Mouse (Mus musculus) T-helper 2 cell (primary cell): ENCODE data around the gene Tns4.

Source experiments
- in situ Hi-C: fragments of 300-600 bp; cut with MboI, MseI; formaldehyde crosslinking; loops from one replicate; pipeline ENCODE4 v1.15.1; 2025; ENCODE audit warnings: high pct_unique_total_duplicates

Gene Tns4

DNA sequence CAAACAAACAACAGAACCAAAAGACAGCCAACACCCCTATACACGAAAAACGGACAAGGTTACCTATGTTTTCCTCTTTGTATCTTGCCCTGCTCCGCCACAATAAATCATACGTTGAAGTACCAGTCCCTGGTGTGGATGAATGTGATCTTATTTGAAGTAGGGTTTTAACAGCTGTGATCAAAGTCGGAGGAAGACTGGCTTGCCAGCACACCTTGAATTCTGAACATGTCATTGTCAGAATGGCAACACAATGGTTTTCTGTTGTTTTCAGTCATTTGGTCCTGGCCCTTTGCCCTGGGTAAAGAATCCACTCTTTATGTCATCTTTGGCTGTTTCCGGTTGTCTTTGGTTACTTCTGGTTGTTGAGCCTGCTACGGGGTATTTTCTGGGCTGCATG lies 29.9 kb upstream of the Tns4 start:
- in situ Hi-C loops = no loop called here

DNA sequence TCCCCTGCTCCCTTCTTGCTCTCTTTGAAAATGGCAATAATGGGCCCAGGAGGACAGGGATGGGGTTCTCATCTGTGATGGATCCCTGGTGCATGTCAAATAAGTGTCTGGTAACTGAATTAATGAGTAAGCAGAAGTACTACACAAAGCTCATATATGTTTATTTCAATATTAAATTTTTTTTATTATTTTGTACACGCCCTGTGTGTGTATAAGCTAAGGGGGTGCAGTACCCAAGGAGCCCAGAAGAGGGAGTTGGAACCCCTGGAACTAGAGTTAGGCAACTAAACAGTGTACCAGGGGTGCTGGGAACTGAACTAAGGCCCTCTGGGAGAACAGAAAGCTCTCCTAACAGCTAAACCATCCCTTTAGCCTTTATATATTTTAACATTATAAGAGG lies 29.3 kb upstream of the Tns4 start:
- in situ Hi-C loops = no loop called here

DNA sequence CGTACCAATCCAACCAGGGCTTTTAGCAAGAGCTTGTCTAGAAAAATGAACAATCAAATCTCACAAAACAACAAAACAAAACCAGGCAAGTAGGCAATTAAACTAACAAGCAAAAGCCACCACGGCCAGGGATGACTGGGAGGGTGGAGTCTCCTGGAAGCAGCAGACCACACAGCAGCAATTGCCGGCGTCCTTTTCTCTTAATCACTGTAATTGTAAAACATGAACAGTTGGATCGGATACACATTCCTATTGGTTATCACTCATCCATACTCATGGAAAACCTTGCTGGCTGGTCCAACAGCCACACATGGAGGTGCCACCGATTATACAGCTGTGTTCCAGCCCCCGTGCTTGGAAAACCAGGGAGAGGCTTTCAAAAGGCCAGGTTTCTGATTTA lies 28.8 kb upstream of the Tns4 start:
- in situ Hi-C loops = no loop called here

DNA sequence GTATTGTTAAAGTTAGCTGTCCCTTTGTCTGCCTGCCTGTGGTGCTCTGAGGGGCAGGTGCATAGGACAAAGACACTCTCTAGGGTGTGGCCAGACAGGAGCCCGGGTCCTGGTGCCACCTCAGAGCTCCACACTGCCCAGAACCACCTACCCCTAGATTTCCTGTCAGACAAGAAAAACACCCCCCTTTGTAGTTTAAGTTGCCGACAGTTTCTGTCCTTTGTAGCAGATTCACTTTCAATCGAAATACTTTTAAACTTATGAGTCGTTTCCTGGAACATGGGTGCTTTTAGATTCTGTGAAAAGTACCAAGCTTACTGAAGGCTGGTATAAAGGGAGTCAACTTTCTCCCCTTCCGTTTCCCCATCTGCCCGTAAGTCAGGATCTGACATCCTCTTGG lies 26.8 kb upstream of the Tns4 start:
- in situ Hi-C loops = no loop called here

DNA sequence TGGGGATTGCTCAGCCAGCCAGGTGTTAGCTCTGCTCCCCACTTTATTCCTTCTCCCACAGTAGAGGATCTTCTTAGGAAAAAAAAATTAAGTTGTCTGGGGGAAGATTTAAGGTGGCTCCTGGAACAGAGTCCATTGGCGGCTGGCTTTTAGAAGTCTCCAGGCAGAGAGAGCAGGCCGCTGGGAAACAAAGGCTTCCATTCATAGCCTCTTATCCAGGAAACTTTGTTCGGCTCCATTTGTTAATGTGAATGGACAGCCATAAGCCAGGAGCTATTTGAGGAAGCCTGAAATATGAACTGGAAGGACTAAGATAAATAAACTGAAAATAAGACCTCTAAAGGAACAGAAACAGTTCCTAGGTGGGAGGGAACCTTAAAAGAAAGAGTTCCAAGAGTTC lies 24.0 kb upstream of the Tns4 start:
- in situ Hi-C loops = no loop called here

DNA sequence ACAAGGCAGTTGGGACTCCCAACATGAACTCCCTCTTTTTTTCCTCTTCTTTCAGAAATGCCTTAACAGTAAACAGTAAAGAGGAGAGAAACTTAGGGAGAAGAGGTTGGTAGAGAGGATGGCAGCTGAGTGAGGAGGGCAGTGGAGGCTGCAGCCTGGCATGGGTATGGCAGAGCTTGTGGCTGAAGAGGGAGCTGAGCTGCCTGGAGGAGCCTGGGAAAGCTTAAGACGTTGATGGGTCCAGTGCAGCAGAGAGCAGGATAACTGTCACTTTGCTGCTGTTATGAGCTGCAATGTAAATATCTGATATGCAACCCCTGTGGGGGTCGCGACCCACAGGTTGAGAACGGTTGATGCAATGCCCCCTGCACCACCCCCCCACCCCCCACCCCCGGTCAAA lies 23.6 kb upstream of the Tns4 start:
- in situ Hi-C loops = no loop called here

DNA sequence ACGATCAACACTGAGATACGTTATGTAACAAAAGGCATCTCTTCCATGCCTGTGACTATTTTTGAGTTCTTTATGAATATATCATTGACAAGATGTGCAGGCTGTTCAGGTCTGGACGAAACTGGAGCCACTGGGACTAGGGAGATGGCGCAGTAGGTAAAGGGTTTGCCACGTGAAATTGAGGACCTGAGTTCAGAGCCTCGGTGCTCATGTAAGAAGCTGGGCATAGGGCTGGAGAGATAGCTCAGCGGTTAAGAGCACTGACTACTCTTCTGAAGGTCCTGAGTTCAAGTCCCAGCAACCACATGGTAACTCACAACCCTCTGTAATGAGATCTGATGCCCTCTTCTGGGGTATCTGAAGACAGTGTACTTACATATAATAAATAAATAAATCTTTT lies 22.5 kb upstream of the Tns4 start:
- in situ Hi-C loops = no loop called here

DNA sequence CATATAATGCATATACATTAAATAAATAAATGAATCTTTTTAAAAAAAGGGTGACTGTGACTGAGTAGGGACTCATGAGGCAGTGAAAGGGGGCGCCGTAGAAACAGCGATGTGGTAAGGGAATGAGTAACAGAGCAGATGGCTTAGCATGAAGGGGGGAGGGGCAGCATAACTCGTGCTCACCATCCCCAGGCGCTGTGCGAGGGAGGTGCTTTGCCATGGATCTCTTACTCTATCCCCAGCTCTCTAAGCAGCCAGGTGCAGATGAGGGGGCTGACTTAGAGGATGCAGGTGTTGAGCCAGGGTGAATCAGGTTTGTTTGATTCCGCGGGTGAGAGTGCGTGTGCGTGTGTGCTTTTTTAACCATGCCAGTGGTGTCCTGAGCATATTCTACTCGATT lies 22.0 kb upstream of the Tns4 start:
- in situ Hi-C loops = no loop called here

DNA sequence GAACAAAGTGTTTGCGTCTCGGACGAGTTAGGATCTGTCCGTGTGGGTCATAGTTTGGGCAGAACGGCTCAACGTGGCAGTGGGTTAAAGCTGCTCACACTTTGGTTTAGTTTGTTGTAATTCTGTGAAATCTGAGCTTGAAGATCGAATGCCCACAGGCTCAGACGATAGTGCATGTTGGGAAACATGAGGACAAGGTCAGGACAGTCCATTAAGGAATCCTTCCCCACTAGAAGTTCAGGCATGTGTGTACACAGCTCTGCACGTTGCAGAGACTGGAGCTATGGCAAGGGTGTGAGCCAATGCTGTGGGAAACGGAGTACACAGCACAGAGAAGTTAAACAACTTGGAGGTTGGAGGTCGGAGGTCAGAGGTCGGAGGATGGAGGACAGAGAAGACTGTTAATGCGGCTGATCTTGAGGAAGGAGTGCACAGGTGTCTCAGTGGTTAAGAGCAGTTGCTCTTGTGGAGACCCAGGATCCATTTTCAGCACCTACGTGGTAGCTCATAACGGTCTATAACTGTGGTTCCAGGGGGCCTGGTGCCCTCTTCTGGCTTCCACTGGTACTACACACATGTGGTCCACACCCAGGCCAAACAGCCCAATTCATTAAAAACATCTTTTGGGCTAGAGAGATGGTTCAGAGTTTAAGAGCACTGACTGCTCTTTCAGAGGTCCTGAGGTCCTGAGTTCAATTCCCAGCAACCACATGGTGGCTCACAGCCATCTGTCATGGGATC lies 21.4 kb upstream of the Tns4 start:
- in situ Hi-C loops = no loop called here

DNA sequence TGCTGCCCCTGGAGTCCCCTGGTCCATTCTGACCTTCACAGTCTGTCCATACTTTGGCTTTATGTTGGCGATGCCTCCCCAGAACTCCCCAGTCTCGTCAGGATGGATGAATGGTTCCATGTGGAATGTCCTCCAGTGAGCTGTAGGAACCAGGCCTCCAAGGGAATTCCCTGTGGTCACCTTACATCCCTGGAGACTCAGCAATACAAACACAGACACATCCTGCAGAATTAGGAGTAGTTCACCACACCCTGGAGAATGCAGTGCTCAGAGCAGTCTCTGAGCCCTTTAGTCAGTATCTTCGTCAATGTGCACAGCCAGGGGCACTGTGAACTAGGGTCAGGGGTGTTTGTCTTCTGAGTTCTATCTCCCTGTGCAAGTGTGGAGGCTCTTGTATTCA lies 19.2 kb upstream of the Tns4 start:
- in situ Hi-C loops = no loop called here

DNA sequence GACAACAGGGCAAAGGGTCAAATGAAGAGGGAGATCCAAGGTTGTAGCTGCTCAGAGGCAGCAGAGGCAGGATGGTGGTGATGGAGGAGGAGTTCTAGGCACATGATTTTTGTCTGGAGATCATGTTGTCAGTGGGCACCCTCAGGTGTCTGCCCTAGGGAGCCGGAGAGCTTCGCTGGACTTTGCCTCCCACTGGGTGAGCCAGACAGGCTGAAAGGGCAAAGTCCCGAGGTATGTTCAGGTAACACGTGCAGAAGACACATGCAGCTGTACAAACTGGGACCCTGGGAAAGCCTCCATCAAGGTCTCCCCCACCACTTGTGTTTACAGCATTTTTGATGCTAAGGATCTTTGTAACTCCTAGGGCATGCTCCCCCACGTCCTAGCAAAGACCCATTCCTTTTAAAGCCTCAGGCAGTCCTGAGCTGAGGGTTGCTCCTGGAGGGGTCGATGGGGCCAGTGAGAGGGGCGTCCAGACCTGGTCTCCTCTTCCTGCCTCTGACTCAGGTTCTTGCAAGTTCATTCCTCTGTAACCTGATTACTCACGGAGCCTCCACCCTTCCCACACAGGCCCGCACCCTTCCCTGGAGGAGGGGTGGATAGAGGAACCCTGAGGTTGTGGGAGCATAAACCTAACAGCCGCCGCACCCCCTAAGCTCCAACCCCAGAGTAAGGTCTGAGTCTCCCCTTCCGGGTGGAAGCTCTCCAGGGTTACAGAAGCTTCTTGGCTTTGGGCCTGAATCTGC lies 17.0 kb upstream of the Tns4 start:
- in situ Hi-C loops = no loop called here

DNA sequence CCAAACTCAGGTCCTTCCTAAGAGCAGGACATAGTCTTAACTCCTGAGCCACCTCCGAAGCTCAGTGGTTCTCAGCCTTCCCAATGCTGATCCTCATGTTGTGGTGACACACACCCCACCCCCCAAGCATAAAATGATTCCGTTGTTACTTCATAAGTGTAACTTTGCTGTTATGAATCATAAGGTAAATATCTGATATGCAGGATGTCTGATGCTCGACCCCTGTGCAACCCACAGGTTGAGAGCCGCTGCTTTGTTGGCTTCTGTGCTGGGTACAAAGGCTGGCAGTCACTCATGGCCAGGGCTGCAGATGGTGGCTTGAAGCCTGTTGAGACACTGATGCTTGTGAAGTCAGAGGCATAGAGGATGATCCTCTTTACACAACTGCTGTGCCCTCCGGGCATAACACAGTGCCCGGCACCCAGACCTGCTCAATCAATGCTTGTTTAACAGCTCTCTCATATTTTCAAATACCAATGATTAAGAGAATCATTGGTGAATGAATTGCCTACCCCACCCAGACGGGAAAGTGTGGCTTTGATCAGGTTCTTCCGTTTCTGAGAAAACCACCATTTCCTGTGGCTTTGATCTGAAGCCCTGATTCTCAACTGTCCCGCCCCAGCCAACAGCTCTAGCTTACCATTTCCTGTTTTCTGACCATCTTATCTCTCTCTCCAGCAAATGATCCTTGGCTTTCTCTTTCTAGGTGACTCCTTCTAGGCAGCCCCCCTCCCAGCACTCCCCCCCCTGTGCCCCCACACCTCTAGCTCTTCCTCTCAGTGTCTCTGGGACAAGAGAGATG lies 15.7 kb upstream of the Tns4 start:
- in situ Hi-C loops = loop anchor here (5.0 kb wide), 1 partner anchor 42 kb away; no protein-coding TSS in a partner anchor

DNA sequence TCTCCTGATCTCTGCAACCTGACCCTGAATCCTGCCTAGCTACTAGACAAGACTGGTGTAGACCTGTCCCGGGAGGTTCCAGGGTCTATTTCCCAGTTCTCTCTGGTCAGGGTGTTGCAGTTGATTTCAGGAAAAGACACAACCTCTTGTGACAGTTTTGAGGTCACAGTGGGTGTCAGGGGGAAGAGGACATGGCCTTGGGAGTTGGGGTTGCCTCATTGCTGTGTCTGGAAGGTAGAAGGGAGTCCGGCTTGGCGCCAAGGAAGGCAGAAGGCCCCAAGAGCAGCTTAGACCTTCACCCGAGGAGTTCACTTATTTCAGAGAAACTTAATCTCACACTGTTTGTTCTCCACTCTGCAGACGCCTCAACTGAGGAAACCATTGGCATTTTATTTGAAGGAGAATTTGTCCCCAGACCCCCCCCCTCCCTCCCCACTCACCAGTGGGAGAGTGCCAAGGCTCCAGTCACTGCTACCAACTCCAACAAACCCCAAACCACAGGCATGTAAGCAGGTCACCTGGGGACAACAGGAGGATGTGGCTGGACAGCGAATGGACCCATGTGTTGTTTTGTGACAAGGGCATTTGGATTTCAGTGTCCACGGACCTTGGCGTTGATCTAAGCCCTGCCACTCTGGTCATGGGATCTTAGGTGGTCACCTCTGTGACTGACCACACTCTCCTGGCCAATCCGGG lies 13.6 kb upstream of the Tns4 start:
- in situ Hi-C loops = loop anchor here (5.0 kb wide), 1 partner anchor 45 kb away; no protein-coding TSS in a partner anchor

DNA sequence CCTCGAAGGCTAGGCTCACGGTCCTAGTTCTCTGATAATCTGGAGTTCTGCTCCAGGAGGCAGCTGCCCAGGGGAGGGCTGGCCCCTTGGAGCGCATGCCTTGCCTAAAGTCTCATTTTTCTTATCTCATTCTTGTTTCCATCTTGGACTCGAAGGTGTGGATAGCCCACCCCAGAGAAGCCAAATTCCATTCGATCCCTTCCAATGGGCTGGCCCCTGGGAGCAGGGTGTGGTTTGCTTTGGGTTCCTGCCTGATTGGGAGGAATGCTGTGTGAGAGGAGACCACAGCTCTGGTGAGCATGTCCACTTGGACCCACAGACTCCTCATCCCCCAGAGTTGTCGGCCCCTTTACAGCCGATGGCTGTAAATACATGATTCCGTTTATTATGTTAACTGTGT lies 12.6 kb upstream of the Tns4 start:
- in situ Hi-C loops = loop anchor here (5.0 kb wide), 1 partner anchor 46 kb away; no protein-coding TSS in a partner anchor

DNA sequence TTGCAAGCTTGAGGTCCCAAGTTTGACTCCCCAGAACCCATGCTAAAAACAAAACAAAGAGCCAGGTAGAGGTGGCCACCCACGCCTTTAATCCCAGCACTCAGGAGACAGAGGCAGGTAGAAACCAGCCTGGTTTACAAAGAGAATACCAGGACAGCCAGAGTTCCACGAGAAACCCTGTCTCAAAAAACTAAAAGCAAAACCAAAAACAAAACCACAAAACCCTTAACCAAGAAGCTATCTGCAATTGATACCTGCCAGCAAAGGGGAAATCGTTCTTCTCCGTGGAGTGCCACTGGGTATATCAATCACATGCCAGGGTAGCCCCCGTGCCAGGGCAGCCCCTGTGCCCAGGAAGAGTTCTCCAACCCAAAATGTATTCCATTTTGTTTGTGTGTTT lies 11.1 kb upstream of the Tns4 start:
- in situ Hi-C loops = loop anchor here (5.0 kb wide), 1 partner anchor 47 kb away; no protein-coding TSS in a partner anchor

DNA sequence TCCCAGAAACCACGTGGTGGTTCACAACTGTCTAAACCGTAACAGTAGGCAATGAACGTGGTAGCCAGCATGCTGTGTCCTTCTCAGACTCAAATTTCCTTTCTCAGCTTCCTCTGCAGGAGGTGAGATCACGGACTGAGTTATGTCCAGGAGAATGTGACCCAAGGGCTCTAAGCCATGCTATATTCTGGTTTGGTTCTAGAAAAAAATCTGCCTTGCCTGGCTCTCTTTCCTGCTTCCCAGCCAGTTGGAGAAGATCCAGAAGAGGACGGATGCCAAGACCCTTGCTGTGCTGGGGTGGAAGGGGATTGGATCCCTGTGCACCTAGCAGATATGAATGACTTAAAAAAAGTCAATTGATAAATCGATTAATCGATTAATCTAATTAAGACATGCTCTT lies 10.4 kb upstream of the Tns4 start:
- in situ Hi-C loops = no loop called here

DNA sequence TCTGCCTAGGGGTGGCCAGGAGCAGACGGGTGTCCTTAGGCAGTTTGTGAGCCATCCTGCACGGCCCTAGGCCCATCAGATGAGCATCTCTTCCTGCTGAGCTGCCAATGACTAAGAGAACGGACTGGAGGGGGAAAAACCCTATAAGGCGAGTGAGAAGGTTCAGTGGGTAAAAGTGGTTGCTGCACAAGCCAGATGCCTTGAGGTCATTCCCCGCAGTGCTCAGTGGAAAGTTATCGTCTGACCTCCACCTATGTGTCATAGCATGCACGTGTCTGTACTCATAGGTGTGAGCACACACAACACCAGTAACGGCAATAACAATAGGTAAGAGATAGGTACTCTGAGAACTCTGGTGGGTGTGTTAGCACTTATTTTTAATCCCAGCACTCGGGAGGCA lies 9.8 kb upstream of the Tns4 start:
- in situ Hi-C loops = no loop called here

DNA sequence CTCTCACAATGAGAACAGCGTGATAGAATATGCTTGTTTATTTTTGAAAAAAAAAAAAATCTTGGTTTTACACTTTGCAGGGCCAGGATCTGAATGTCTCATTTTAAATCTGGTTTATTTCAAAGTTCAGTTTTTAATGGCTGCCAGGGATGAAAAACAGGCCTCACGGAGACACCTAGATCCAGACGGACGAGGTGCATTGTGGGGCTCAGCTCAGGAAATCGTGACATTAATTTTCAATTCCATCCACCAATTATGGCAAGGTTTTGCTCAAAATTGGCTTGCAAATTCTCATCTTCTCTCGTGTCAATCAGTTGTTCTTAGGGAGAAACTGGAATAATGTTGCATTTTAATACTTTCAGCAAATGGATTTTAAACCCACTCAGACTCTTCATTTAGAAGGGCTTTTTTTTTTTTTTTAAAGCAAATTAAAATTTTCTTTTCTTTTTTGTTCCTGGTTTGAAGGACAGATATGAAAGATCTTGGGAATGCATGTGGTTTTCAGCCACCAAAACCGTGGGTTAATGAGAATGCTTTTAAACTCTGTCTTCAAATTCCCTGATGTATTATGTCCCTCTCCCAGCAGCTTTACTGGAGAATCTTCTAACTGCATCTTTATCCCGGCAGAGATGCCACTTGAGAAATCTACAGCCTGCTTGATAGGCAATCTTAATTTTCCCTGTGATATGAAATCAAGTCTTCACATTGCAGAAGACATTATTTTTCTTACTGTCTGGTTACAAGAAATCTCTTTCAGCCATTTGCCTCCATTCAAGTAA lies 8.1 kb upstream of the Tns4 start:
- in situ Hi-C loops = no loop called here

DNA sequence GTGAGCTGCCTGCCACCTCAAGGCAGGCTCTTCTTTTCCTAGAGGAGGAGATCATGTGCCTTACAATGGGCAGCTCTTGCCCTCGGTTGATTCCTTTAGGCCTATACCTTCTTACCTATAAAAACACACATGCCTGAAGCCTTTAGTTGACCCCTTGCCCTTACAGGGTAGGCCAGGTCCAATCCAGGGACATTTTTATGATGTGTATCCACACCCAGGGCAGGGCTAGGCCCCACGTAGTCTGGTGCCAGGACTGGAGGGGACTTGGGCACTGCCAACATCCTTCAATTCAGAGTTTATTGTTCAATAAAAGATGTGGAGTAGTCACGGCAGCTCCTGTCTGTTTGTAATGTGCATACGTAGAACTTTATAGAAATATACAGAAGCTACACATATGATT lies 7.3 kb upstream of the Tns4 start:
- in situ Hi-C loops = no loop called here

DNA sequence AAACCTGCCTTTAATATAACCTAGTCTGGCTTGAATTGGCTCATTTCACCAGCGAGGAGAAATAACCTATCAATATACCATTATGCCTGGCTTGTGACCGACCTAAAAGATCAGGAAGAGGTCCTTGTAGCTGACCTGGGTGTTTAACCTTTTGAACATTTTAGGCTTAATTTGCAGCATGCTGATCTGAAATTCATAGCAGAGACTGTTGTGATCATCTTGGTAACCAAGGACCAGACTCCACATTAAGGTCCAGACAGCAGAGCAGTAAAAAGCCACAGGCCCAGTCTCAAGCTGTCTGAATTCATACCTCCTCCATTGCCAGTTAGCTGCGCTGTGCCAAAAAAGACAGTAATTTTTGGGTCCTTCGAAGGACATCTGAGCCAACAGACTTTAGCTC lies 6.7 kb upstream of the Tns4 start:
- in situ Hi-C loops = no loop called here
